Mouse (Mus musculus) cerebellum, adult 2 months (tissue): ENCODE data around the gene H1foo. TPM values are rescaled to one million over a fixed set of nuclear protein-coding genes. Genes with fewer than 3 reads are reported as not detected.
A peak's percentile ranks its signal among the peaks of the same experiment; 100 is the strongest.

Source experiments
- DNase-seq, 2 experiments: peaks; one replicate each; pipeline ENCODE4 v3.0.0; 2021
- H3K27ac ChIP-seq: fragments of 200-500 bp; 2 replicates; pipeline ENCODE4 v1.5.1; 2012; ENCODE audit warnings: low read length, control low read depth, inconsistent platforms; ENCODE audit not compliant: insufficient read depth
- H3K27me3 ChIP-seq: fragments of 200-500 bp; 2 replicates; pipeline ENCODE4 v1.6.1; 2012; ENCODE audit warnings: inconsistent platforms, mild to moderate bottlenecking, low read length, moderate library complexity; ENCODE audit not compliant: control insufficient read depth, insufficient read depth
- H3K4me1 ChIP-seq: fragments of 200-500 bp; 2 replicates; pipeline ENCODE4 v1.6.1; 2011; ENCODE audit warnings: low read length; ENCODE audit not compliant: control insufficient read depth, insufficient read depth
- H3K4me3 ChIP-seq: fragments of 200-500 bp; replicated peaks from 2 replicates; pipeline ENCODE3; 2011; ENCODE audit warnings: mild to moderate bottlenecking, low read depth, low read length, control low read depth; ENCODE audit not compliant: insufficient read depth
- CTCF ChIP-seq: fragments of 200-500 bp; IDR thresholded peaks from 2 replicates; pipeline ENCODE4 v1.5.1; 2011; ENCODE audit warnings: low read depth, mild to moderate bottlenecking, control low read depth, low read length, moderate library complexity, borderline replicate concordance; ENCODE audit not compliant: insufficient read depth
- POLR2A ChIP-seq: fragments of 200-500 bp; IDR thresholded peaks from 2 replicates; pipeline ENCODE4 v1.6.1; 2011; ENCODE audit warnings: low read length, control low read depth, borderline replicate concordance; ENCODE audit not compliant: insufficient read depth
- WGBS: fragments of 180-500 bp; shearing (Covaris S2); methylation state at CpG from one replicate; pipeline ENCODE4 v1.1.7; 2018; 5-methylcytosine and 5-hydroxymethylcytosine counted together
- polyA plus RNA-seq: library from polyadenylated mRNA; depleted of rRNA; stranded (reverse); fragments of >200 nt; gene quantifications from 2 replicates; pipeline ENCODE4 v1.2.3, GENCODE M21; 2012

Gene H1foo
- polyA plus RNA-seq, 1 experiment: not detected

DNA sequence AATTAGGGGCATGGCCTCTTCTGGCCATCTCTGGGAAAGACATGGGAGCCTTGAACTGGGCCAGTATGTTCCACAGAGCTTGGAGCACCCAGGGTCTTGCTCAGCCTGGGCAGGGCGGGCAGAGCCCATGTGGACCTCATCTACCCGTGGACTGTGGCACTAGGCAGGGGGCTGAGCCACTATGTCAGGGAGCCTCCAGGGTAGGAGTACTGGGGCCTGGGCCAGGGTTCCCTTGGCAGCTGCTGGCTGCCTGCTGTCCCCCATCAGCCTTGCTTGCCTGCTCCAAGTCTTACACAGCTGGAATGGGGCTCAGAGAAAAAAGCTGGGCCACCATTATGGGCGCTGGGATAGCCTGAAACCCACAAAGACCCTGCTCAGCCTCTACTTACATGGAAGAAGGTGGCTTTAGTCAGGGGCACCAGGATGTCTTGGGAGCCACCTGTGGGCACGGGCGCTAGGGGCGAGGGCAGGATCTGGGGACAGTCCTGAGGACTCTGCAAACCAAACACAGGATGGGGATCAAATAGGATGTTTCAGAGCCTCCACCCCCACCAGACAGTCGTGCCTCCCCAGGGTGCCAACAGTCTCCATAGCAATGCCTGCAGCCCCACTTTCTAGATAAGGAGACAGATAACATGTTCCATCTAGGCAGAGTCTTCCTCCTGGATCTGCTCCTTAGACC, 27.5 kb downstream of the H1foo start:
- TF ChIP-seq POLR2A (no peak), CTCF (no peak)
- Histone ChIP-seq H3K27ac (no peak overlapping the region), H3K27me3 (no peaks in the 10 kb centered on the region), H3K4me3 (no peak overlapping the region), H3K4me1 (peaks cover 59% of the 10 kb centered on the region)
- no peak for DNase-seq
- WGBS: 82% methylated on average over 7 of the region's 7 CpGs

GRCm38 (mm10) chr6:115973139-115973875, 28.6 kb downstream of the H1foo start:
- Histone ChIP-seq H3K27me3 (no peaks in the 10 kb centered on the region), H3K4me3 (no peak overlapping the region), H3K4me1 (peaks cover 48% of the 10 kb centered on the region), H3K27ac (no peak overlapping the region)
- 79% methylated on average over 15 of the region's 15 CpGs for WGBS
- no peak for DNase-seq
- TF ChIP-seq CTCF: no peak
- TF ChIP-seq POLR2A: no peak

DNA sequence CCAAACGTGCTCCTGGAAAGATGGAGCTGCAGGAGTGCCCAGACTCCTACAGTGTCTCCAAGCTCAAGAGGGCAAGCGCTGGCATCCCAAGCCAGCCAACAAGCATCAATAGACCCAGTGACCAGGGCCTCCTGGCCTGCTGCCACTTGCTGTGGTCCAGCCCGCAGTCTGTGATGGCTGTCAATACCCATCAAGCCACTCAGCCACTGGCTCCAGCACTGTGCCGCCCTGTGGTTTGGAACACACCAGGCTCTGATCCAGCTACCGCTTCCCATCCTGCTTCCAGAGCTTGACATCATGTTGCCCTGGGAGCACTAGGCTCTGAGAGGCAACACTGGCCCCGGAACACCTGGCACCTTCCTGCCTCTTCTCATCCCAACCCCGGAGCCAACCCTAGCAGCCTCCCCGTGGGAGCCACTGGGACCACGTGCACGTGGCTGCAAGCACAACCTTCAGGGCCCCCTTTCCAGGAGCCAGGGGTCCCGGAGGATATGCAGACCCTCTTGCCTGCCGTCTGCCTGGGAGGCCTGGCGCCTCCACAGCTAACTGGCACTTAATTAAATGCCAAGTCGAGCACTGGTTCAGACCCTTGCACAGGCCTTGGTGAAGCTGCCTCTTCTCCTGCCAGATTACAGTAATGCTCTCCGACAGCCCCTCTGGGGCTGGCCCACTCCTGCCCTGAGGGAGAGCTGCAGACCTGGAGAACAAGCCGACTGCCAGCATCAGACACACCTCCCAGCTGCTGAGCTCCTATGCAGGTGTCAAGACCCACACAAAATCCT, 29.3 kb downstream of the H1foo start:
- TF ChIP-seq CTCF: no peak
- no peak for TF ChIP-seq POLR2A
- Histone ChIP-seq H3K4me3 (no peak overlapping the region), H3K27ac (no peak overlapping the region), H3K27me3 (no peaks in the 10 kb centered on the region), H3K4me1 (peaks cover 41% of the 10 kb centered on the region)
- WGBS: 48% methylated on average over 16 of the region's 16 CpGs
- DNase-seq: peak; percentile 39 to 58

DNA sequence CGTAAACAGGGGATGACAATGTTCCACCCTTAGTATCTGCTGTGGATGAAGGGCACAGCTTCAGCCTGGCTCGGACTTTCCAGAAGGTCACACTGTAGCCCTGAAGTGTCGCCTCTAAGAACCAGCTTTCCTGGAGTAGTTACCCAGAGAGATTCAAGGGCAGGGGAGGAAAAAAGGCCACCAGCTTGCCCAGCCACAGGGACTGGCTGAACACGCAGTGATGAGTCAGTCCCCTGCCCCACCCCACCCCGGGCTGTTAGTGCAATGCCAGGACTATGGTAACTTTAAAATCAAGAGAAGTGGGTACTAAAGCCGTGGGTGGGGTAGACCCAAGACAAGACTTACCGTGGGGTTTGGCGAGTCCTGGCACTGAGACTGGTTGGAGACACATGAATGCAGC, 30.9 kb downstream of the H1foo start:
- Histone ChIP-seq H3K27me3 (no peaks in the 10 kb centered on the region), H3K27ac (no peak overlapping the region), H3K4me1 (peaks cover 27% of the 10 kb centered on the region), H3K4me3 (no peak overlapping the region)
- no peak for TF ChIP-seq POLR2A
- TF ChIP-seq CTCF: no peak
- 66% methylated on average over 8 of the region's 8 CpGs for WGBS
- peak in 1 of 2 experiments; percentile 33 for DNase-seq

GRCm38 (mm10) chr6:115977810-115978209, 33.1 kb downstream of the H1foo start:
- 81% methylated on average over 15 of the region's 15 CpGs for WGBS
- Histone ChIP-seq H3K4me3 (no peak overlapping the region), H3K4me1 (peaks cover 18% of the 10 kb centered on the region), H3K27me3 (no peaks in the 10 kb centered on the region), H3K27ac (no peak overlapping the region)
- no peak for DNase-seq
- TF ChIP-seq CTCF (no peak), POLR2A (no peak)

GRCm38 (mm10) chr6:115978596-115978995, 33.9 kb downstream of the H1foo start:
- 78% methylated on average over 8 of the region's 8 CpGs for WGBS
- no peaks in the 10 kb centered on the region for H3K27me3 ChIP-seq
- TF ChIP-seq CTCF (no peak), POLR2A (no peak)
- H3K4me1 ChIP-seq: peaks cover 16% of the 10 kb centered on the region
- no peak for DNase-seq
- no peak overlapping the region for H3K4me3 ChIP-seq
- no peak overlapping the region for H3K27ac ChIP-seq

- no peak overlapping the region for H3K4me3 ChIP-seq
Observed at GRCm38 (mm10) chr6:115982889-115983288, 38.2 kb downstream of the H1foo start.

More at GRCm38 (mm10) chr6:115982889-115983288, 38.2 kb downstream of the H1foo start:
- peaks cover 11% of the 10 kb centered on the region for H3K4me1 ChIP-seq
- no peak for TF ChIP-seq CTCF
- no peak for TF ChIP-seq POLR2A
- no peaks in the 10 kb centered on the region for H3K27me3 ChIP-seq
- H3K27ac ChIP-seq: no peak overlapping the region
- 80% methylated on average over 7 of the region's 7 CpGs for WGBS
- no peak for DNase-seq
